Mouse (Mus musculus) C2C12 (cell line): ENCODE results near the gene Lin37.

Experiments
- CEBPB ChIP-seq: IDR thresholded peaks from one replicate; pipeline ENCODE4 v1.6.1; 2011; ENCODE audit warnings: low read depth, mild to moderate bottlenecking, control low read depth, moderate library complexity
- CTCF ChIP-seq: IDR thresholded peaks from one replicate; pipeline ENCODE4 v1.5.1; 2011; ENCODE audit not compliant: control insufficient read depth, insufficient read depth, insufficient read length
- FOSL1 ChIP-seq: IDR thresholded peaks from one replicate; pipeline ENCODE4 v1.8.0; 2011; ENCODE audit warnings: mild to moderate bottlenecking, low read length; ENCODE audit not compliant: poor library complexity, insufficient read depth, severe bottlenecking
- MAX ChIP-seq: IDR thresholded peaks from one replicate; pipeline ENCODE4 v1.6.1; 2011; ENCODE audit warnings: mild to moderate bottlenecking, control low read depth
- USF1 ChIP-seq: IDR thresholded peaks from one replicate; pipeline ENCODE4 v1.6.1; 2011; ENCODE audit warnings: low read depth, mild to moderate bottlenecking, control low read depth, moderate library complexity

- TF ChIP-seq CTCF (no peak), CEBPB (no peak), USF1 (no peak), FOSL1 (no peak), MAX (no peak)
These were observed 41.0 kb upstream of the Lin37 start for GRCm38 (mm10) chr7:30600651-30601050.
